Mouse (Mus musculus): Measurements from ENCODE around the gene Rtp3. TPM values are rescaled to one million over a fixed set of nuclear protein-coding genes. Genes with fewer than 3 reads are reported as not detected.

The Rtp3 gene
- total RNA-seq, 1 experiment from 2014 or later, result 4.8 TPM

- DNase-seq, result no peak
Observed at GRCm38 (mm10) chr9:110945343-110945742, 45.0 kb downstream of the Rtp3 start.

- DNase-seq, result no peak
Observed at GRCm38 (mm10) chr9:110944265-110944664, 46.1 kb downstream of the Rtp3 start.

GRCm38 (mm10) chr9:110937506-110938490 is 52.6 kb downstream of the Rtp3 start:
- peak; percentile 31 for DNase-seq

- DNase-seq, result no peak
Observed at GRCm38 (mm10) chr9:110935941-110936340, 54.4 kb downstream of the Rtp3 start.

Other genes with a start within 250 kb of the Rtp3 start
- gene Myl3, start 248.7 kb downstream of the Rtp3 start, total RNA-seq (2021), result 1.2 TPM in 1 of 2 replicates, not detected in the other
- gene Pth1r, start 243.4 kb downstream of the Rtp3 start, total RNA-seq (2021), result 8.0 and 9.7 TPM in 2 replicates
- not detected in 2 replicates for gene Prss42, start 192.4 kb downstream of the Rtp3 start, total RNA-seq (2021)
- not detected in 2 replicates for gene Prss44, start 176.6 kb downstream of the Rtp3 start, total RNA-seq (2021)
- gene Prss43, start 163.9 kb downstream of the Rtp3 start, total RNA-seq (2021), result not detected in 2 replicates
- not detected in 2 replicates for gene Prss45, start 156.0 kb downstream of the Rtp3 start, total RNA-seq (2021)
- not detected in 2 replicates for gene Prss46, start 146.1 kb downstream of the Rtp3 start, total RNA-seq (2021)
- gene Prss50, start 132.6 kb downstream of the Rtp3 start, total RNA-seq (2021), result not detected in 2 replicates
- gene Als2cl, start 110.7 kb downstream of the Rtp3 start, total RNA-seq (2021), result 19.7 and 22.1 TPM in 2 replicates
- gene Tmie, start 110.5 kb downstream of the Rtp3 start, total RNA-seq (2021), result 2.0 and 2.3 TPM in 2 replicates
- not detected in 2 replicates for gene Fam240a, start 73.7 kb downstream of the Rtp3 start, total RNA-seq (2021)
- not detected in 2 replicates for gene Tdgf1, start 44.4 kb downstream of the Rtp3 start, total RNA-seq (2021)
- 8.9 and 10.5 TPM in 2 replicates for gene Lrrc2, start 39.0 kb downstream of the Rtp3 start, total RNA-seq (2021)
- gene Ltf, start 28.7 kb upstream of the Rtp3 start, total RNA-seq (2021), result 0.49 and 2.4 TPM in 2 replicates
- 4.2 and 4.5 TPM in 2 replicates for gene Ccrl2, start 66.9 kb upstream of the Rtp3 start, total RNA-seq (2021)
- gene Lrrfip2, start 127.0 kb upstream of the Rtp3 start, total RNA-seq (2021), result 61.9 and 65.4 TPM in 2 replicates

All from adrenal gland, postnatal 25 days (tissue).